Mouse (Mus musculus): ENCODE measurements at regions not wholly inside any gene's neighbourhood (a gene's known extent, or its start where the extent isn't known, plus 50 kb on each side); places are given as distances from the start of the nearest gene placed in this dataset.

DNA sequence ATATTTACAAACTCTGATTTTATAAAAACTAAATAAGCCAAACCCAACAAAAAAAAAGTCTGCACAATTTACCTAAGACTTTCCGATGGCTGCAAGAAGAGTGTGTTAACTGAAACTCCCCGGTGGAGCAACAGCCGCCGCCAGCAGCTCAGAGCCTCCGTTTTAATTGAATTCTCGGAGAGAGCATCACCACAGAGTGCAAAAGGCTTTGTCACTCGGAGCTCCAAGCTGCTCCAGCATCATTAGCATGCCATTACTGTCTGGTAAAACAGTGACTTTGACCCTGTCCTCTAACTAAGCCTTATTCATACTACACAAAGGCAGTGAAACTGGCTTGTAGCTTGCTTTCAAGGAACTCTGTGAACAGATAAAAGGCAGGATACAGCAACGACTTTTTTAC lies 176.5 kb downstream of the Efnb2 start:
- DNase-seq, result no peak

DNA sequence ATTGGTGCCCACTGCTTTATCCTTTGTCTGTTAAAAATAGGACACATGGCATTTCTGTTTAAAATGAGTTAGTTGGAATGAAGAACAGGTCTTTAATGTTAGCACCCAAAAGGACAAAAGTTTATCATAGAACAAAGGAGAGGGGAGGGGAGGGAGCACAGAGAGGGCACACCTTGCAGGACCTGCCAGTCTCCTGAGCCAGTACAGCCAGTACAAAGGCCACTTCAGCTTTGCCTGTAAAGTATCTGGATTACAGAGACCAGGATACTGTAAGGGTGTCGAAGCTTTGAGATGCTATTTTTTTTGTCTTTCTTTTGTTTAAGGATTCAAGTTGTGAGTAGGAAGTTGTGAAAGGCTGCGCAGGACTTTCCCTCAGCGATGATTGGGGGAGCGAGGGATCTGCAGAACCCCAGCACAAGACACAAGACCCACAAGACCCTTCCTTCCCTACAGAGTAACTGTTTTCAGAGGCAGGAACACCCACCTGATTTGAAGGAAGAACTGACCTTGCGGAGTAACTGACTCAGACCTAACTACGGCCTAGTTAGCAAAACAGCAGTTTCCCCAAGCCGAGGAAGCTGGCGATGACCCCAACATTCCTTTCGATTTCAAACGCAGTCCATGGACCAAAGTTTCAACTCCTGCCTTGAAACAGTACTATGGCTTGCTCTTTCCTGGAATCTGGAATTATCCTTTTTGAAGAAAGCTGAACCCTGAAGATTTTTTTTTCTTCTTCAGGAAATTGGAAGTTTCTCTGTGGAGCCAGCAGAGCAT lies 178.1 kb downstream of the Efnb2 start:
- peak; percentile 52 for DNase-seq

DNA sequence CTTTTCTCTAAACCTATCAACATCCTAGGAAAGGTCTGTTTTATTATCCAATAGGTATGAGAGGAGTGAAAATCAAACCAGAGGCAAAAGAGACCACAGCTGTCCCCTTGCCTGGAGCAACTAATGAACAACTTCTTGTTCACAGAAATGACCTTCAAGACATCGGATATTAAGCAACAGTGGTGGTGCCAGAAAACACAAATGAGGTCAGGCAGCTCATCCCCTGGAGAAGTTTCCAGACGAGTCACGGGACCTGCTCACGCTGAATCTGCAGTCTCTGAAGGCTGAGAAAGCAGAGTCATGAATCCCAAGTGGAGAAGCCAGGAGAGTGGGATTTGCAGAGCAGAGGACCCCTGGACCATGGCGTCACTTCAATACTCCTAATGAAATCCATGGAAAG lies 183.6 kb downstream of the Efnb2 start:
- DNase-seq, result no peak

DNA sequence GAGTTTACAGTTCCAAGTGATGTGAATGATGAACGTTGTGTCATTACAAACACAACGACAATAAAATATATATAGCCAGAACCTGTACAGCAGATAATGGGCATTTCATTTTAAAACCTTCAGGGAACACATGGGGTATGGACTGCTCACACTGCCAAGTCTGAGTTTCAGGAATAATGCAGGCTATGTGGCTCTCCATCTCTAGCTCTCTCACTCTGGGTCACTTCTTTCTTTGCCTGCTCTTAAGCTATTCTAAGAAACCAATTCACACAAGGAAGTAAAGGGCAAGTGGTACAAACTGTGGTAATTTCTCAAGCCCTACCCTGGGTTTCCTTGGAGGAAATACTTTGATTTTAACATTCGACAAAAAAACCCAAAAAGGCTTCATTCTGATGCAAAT lies 192.5 kb downstream of the Efnb2 start:
- no peak for DNase-seq

DNA sequence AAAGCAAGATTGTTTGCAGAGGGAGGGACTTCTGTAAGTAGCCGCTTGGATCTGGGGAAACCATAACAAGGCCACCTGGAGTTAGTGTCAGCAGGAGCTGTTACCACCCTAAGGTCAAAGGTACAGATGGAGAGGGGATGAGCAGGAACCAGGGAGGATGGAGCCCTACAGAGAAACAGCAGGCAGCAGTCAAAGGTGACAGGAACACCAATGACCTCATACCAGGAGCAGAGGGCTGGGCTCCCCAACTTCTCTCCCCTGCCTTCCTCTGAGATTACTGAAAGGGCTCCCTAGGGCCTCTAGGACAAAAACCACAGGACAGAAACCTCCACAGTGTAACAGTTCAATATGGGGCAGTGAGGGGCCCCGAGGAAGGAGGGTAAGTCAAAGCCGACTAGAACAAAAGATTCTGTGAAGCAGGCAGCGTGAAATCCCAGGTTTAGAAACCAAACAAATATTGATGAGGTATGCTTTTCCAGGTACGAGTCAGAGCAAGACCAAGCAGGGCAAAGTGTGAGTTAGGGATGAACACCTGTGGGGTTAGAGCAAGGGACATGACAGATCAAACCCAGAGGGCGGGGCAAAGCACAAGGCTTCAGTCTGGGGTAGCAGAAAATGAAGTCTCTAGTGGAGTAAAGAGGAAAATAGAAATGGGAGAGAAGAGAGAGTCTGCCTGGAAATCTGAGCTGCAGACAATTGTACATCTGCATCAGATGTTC lies 194.4 kb downstream of the Efnb2 start:
- DNase-seq, result no peak

DNA sequence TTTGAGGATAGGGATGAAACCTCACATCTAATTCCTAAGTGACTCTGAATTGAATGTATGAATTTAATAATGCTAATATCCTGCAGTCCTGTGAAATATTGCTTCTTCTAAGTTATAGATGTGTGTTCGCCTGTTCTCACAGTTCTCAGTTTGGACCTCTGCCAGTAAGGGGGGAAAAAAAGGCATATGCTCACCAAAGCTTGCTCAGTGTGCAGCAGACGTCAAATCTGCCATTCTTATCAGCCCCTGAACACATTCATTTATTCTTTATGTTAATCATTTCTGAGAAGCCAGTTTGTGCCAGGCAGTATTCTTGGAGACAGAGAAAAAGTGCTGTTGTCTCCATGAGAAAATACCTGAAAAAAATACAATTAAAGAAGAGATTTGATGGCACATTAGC lies 198.6 kb downstream of the Efnb2 start:
- no peak for DNase-seq

DNA sequence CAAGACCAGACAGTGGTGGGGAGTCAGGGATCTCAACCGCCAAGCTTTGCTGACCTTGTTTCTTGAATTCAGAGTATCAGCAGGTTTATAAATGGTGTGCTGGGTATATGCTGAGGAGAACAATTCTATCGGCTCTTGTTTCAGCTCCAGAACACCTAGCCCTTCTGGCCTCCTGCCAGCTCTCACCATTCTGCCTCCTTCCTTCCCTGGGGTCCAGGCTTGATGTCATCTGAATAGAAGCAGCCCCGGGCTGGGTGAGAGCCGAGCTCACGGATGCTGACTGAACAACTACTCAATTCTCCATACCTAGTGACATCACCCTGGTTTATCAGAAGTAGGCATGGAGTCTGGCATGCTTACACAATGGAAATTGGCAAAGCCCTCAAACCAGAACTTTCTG lies 203.5 kb downstream of the Efnb2 start:
- no peak for DNase-seq

DNA sequence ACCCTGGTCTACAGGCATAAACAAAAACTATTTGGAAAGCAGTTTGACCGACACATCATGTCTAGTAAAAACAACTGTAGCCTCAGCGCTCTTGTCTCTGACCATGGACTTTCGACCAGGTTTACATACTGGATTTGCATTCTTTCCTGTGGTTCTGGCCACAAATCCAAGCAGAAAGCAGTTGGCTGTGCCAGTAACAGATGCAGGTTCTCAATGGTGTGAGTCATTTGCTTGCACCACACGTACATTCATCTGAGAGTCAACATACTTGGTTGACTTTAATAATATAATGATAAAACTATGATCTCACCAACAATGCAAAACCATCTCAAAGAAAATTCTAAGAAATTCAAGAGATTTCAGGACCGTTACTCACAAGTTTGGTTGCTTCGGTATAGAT lies 207.1 kb downstream of the Efnb2 start:
- DNase-seq, result no peak

DNA sequence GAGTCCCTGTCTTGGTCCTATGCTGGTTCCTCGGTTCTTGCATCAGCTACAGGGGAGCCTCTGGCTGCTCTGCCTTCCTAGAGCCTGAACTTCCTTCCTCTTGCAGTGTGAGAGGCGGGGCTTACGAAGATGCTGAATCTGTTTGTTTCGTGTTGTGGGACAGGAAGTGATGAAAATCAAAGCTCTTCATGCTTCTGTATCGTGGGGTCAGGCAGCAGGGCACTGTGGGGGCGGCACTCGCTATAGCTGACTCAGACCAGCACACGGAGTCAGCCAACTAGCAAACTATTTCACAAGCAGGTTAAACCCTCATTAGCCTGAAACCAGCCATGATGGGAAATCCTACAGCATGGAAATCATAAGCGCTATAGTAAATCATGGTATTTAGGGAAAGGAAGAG lies 208.8 kb downstream of the Efnb2 start:
- peak; percentile 24 for DNase-seq

DNA sequence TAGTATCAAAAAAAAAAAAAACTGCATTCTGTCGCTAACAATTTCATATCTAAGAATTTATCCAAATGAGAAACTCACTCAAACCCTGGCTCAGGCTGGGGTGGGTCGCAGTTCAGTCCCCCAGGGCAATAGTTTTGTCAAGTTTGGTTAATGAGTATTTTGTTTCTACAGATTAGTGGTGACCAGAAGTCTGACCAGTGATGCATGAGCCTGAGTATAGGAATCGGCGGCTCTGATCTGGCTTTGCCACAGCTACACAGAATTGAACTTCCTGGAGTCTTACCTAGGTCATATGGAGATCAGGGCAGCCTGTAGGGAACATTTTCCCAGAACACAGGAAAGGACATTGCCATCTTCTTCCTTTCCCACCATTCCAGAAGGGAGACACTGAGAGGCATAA lies 212.1 kb downstream of the Efnb2 start:
- DNase-seq, result no peak

DNA sequence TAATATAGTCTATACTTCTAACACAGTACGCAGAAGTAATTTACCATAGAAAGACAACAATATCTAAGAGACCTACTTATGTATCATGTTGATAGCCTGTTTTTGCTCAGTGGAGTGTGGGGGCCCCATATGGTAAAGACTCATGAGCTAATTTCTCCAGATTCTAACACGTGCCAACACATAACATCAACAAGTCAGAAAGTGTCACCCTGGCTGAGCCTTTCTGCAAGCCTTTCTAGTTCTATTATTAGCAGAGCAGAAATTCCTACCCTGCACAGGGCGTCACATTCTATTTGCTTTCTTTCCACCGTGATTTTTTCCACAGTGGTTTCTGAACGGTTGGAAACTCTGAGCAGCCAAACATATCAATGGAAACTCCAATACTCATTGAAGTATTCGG lies 219.5 kb downstream of the Efnb2 start:
- DNase-seq, result no peak

DNA sequence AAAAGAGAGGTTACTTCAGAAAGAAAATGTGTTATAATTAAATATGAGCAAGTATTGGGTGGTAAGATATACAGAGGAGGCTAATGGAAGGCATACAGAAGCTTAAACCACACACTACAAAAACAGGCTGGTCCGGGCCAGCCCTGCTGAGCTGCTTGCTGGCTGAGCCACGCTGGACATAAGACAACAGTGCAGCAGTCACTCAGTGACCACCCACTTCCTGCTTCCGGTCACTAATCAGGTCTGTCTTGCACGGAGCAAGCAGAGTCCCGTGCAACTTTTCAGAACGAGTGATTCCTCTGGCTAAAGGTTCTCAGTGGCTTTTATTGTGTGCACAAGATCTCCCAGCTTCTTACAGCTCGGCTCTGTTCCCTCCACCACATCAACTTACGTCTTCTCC lies 220.1 kb downstream of the Efnb2 start:
- DNase-seq, result no peak

DNA sequence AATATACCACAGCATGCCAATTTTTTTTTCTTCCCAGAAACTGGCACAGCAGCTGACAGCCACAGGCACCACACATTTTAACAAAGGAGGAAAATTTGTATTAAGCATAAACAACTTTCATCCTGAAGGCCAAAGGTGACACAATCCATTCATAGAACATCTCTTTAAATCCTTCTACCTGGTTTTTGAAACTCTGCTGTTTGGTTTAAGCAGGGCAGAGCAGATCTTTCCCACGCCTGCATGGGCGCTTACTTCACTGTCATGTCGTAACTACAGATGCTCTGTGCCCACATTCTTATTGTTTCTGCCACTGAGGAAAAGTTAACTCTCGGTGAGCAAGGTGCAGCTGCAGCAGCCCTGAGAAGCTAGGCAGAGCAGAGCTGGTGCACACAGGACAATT lies 234.8 kb downstream of the Efnb2 start:
- no peak for DNase-seq

DNA sequence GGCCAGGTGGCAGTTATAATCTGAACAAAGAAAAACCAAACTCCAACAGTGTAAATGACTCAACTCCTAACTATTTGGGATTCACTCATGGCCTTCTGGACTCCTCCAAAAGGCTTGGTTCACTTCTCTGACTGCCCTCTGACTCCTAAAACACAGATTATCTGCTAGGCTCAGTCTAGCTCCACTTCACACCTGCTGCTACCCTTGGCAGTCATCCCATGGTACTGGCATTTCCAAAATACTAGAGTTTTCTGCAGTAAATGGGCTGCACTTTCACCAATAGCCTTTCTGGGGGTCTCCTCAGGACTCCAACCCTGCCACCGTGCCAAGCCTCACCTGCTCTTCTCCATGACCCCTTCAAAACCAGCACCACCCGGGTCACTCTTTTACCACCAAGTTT lies 237.6 kb downstream of the Efnb2 start:
- no peak for DNase-seq

DNA sequence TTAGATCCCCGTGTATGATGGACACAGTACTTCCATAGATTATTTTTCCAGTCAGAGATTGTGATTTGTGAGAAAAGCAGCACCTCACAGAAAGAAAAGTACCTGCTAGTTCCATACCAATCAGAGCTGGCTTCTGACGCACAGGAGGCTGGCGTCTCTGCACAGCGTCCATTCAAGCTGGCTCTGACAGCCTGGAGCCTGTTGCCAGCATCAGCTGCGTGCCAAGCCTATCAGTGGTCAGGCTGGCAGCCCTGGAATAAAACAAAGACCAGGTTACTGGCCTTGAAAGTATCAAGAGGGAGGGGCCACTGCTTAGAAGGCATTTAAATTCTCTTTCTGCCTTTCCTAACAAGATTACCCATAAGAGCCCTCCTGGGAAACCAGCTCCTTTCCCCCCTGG lies 239.3 kb downstream of the Efnb2 start:
- peak; percentile 6 for DNase-seq

DNA sequence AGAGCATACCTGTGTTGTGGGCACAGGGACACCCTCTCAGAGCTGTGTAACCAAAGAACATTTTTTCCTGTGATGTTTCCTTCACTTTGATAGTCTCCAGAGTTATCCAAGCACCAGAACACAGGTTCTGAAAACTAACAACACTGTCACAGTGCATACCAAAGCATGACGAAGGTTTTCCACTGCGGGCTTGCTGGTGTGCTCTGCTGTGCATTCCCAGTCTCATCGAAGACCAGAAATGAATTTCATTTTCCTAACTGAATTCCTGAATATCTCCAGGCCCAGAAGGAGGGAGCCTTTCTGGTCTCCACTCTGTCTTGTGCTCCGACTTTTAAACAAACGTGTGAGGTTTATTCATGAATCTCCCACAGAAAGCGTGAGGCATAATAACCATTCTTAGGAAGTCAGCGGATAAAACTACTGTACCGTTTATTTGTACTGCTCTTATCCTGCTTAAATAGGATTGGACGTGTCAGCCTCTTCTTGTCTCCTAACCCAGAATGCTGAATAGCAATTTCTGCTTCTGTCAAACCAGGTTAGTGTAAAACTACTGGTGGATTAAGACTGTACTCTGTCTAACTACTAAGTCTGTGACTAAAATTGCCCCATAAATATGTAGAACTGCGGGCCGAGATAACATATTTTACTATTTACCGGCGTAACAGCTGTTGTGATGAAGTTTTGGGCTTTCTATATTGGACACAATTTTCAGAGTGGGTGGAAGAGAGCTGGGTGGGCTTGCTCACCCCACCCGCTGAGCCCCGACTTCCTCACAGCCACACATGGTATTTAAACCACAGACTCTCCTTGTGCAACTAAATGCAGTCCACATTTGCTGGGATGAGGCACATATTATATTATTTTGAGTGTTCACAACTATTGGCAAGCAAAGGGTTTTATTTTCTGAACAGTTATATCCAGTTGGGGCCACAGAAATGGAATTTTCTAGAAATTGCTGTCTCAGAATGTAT lies 241.4 kb downstream of the Efnb2 start:
- no peak for DNase-seq

DNA sequence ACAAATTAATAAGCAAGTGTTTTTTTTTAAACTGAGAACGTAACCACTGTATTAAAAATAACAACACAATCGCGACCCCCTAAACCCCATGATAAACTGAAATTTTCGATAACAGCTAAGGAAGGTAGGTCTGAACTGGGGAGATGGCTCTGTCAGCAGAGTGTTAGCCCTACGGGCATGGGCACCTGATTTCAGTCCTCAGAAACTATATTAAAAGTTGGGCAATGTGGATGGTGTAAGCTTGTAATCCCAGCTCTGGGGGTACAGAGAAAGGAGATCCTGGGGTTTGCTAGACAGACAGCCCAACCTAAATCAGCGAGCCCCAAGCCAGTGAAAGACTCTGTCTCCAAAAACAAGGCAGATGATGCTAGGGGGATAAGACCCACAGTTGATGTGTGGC lies 242.1 kb downstream of the Efnb2 start:
- no peak for DNase-seq

DNA sequence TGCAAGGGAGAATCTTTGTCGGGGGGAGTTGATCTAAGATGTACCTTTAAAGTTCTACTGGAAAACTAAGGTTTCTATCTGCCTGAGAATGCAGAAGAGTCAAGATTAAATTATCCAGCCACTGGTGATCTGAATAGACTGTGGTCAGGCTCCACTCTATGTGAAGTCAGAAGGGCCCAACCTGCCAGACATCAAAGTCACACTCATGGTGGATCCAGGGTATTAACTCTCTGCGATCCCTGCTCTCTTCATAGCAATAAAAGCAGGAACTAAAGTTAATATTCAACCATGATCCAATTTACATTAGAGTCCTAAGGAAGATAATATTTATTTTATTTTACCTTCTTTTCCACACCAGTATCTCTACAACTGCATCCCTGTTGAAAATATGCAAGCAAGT lies 242.5 kb downstream of the Efnb2 start:
- DNase-seq, result no peak

DNA sequence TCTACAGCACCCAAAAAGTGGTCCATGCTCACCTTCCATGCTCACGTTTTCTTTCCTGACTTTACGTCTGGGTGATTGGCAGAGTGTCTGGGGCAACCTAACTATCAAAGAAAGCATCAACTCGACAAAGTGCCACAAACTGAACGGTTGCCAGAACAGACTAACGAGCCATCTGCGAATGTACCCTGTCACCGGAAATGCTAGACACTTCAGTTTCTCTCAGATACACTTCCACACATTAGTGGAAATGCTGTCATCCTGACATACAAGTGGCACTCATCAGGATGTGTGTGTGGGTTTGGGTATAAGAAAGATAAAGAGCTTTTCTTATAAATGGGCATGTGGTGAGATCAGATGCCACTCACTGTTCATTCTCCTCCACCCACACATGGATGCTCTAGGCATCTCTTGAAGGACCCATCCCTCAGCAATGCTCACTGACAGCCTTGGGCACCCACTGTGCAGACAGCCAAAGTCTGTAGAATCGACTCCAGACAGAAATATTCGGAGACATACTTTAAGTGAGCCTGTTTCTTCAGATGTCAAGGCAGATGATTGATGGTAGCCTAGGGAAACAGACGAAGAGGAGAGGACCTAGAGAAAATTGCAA lies 244.8 kb downstream of the Efnb2 start:
- no peak for DNase-seq

DNA sequence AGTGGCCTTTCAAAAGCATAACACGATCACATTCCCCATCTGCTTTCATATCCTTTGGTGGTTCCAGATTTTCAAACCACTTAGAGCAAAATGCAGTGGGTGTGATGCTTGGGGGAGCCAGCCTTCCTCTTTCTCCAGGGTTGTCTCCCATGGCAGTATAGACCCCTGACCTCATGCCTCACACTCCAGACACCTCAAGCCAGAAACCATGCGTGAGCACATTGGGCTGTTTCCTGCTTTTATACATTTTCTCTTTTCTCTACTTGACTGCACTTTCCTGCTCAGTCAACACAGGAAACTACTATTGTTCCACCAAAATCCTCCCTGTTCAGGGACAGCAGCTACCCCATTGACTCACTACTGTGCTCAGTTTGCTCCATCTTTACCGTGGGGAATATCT lies 253.7 kb downstream of the Efnb2 start:
- DNase-seq, result no peak

DNA sequence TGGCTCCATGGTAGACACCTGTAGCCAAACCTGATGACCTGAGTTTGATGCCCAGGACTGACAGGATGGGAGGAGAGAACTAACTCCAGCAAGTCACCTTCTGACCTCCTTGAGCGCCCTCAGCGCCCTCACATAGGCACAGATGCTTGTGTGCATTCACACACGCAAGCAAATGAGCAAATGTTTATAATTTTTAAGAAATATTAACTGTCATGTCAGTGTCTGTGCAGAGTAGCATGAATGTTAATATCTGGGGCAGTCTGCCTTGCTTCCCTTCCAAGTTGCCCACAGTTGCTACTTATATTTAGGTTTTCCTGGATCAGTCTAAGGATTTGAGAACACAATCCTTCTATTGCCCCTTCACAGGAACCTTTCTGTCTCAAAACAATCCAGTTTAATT lies 257.6 kb downstream of the Efnb2 start:
- DNase-seq, result no peak

DNA sequence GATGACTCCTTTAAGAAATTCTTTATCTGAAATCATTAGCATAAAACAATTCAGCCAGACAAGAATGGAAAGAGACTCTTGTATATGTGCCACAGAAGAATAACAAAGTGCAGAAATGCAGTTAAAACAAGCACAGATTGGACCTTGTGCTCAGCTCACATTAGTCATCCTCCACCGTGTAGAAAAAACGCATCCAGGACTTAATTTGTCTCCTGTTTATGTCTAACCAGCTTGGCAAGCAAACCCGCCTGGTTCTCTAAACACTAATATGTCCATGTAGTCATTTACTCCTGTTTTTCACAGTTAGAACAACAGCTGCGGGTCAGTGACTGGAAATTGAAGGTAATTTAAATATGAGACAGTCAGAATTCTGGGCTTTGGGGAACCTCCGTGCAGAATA lies 268.7 kb downstream of the Efnb2 start:
- DNase-seq, result no peak

All from adrenal gland, adult 2 months (tissue).